Mouse (Mus musculus): Measurements from ENCODE around the gene Syce2. TPM values are rescaled to one million over a fixed set of nuclear protein-coding genes. Genes with fewer than 3 reads are reported as not detected.
A peak's percentile ranks its signal among the peaks of the same experiment; 100 is the strongest.

Syce2 gene
- polyA plus RNA-seq, 1 experiment = 15.0 TPM

DNA sequence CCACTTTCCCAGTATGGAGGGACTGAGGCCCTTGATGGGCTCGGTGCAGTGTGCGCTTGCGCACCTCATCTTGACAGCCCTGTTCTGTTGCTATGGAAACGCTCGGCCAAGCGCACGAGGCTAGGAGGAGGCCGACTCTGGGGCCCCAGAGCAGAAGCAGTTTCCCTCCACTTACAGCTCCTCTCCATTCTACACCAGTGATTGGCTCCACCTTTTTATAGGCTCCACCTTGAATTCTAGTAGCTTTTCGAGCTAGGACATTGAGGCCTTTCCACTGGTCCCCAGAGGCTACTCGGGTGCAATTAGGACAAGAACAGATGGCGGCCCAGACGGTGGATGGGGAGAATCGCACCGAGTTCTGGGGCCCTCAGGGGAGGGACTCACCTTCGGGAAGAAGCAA lies 62.9 kb downstream of the Syce2 start:
- Histone ChIP-seq H3K9me3 (ENCODE audit: control insufficient read depth, low read length) (peaks cover 8% of the 10 kb centered on the region; the same call in 1 of the 2 replicates), H3K27me3 (ENCODE audit: control insufficient read depth) (peaks cover 93% of the 10 kb centered on the region), H3K4me1 (ENCODE audit: control insufficient read depth) (peaks cover 37% of the 10 kb centered on the region), H3K36me3 (ENCODE audit: control insufficient read depth) (no peaks in the 10 kb centered on the region), H3K4me3 (replicated peaks) (no peak overlapping the region)
- TF ChIP-seq TAL1 (IDR thresholded peaks at IDR 0.05; ENCODE audit: low read length) (no peak), GATA1 (IDR thresholded peaks at IDR 0.05; ENCODE audit: low read length) (no peak)

DNA sequence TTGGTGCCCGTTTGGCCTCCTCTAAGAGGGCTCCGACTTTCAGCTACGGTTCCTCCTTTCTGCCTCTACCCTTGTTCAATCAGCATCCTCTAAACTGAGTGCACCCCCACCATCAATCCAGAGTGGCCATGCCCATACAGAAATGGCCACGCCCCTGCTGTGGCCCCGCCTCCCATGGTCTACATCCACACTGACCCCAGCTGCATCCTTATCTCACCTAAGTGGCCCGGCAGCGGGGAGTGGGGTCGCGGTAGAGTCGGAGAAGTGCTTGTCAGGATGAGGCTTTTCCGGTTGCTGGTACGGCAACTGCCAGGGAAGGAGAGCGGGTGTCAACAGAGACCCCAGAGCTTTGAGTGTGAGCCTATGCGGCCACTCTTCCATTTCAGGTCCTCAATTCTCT lies 63.6 kb downstream of the Syce2 start:
- H3K4me3 ChIP-seq (replicated peaks) = no peak overlapping the region
- TF ChIP-seq GATA1 (IDR thresholded peaks at IDR 0.05; ENCODE audit: low read length) (no peak), TAL1 (IDR thresholded peaks at IDR 0.05; ENCODE audit: low read length) (no peak)
- peaks cover 37% of the 10 kb centered on the region for H3K4me1 ChIP-seq (ENCODE audit: control insufficient read depth)
- no peaks in the 10 kb centered on the region for H3K36me3 ChIP-seq (ENCODE audit: control insufficient read depth)
- H3K27me3 ChIP-seq (ENCODE audit: control insufficient read depth) = peaks cover 91% of the 10 kb centered on the region
- peaks cover 8% of the 10 kb centered on the region; the same call in 1 of the 2 replicates for H3K9me3 ChIP-seq (ENCODE audit: control insufficient read depth, low read length)

DNA sequence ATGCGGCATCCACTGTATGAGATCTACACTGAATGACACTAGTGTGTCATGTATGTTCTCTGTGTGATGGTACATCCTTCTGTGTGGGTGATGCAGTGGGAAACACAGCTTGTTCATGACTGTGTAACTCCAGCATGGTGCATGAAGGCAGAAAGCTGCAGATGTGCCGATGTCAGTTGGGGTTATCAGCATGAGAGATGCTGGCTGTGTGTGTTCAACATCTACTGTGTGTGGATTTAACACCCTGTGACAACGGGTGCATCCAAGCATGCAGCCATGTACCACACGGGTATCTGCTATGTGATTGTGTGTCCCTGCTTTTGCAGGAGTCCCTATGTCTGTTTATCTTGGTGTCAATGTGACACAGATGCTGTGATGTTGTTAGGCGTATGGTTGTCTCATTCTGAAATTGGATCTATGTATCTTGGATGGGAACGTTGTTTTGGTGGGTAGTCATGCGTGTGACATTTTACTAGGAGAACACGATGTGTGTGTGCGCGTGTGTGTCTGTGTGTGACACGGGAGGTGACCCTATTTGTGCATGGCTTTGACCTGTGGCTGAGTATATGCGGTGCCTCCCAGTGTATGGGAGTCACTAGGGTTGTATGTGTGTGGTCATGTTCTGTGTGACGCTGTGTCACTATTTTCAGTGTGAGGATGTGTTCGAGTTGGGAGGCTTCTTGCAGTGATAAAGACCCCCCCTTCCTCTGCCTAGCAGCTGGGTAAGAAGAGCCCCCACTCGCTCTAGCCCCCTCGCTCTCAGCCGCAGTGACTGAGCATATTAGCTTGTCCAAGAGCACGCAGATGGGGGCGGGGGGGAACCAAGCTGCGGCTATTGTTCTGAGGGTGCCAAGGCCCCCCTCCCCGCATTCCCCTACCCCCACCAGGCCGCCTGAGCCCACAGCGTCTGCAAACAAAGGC lies 64.4 kb downstream of the Syce2 start:
- Histone ChIP-seq H3K27me3 (ENCODE audit: control insufficient read depth) (peaks cover 90% of the 10 kb centered on the region), H3K36me3 (ENCODE audit: control insufficient read depth) (no peaks in the 10 kb centered on the region), H3K9me3 (ENCODE audit: control insufficient read depth, low read length) (peaks cover 8% of the 10 kb centered on the region; the same call in 1 of the 2 replicates), H3K4me3 (replicated peaks) (peak overlapping the region; percentile 55), H3K4me1 (ENCODE audit: control insufficient read depth) (peaks cover 37% of the 10 kb centered on the region)
- TF ChIP-seq GATA1 (IDR thresholded peaks at IDR 0.05; ENCODE audit: low read length) = no peak
- TF ChIP-seq TAL1 (IDR thresholded peaks at IDR 0.05; ENCODE audit: low read length) = no peak

DNA sequence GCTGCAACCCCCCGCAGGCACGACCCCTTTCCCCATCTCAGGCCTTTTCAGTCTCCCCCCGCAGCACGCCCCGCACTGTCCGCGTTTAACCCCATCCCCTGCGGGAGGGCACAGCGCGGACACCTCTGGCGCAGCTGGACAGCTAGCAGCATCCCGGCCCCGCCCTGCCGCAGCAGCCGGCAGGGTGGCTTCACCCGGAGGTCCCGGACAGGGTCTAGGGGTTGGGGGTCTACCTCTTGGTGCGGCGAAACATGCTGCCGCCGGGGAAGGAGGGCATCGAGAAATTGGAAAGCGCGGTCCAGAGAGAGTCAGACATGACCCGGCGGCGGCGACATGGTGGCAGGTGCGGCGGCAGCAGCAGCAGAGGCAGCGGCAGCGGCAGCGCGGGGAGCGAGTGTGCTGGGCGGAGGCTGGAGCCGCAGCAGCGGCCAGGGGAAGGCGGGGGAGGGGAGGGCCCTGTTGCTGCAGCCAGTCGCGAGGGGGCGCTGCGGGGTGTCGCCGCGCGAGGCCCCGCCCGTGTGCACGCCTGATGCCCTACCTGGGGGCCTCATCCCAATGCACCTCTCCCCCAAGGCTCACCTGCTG lies 65.1 kb downstream of the Syce2 start, which contains the start of gene Mast1:
Gene Mast1, minus strand, starts transcription at position 398 of the 585 bp plus-strand sequence.
- Histone ChIP-seq H3K9me3 (ENCODE audit: control insufficient read depth, low read length) (peaks cover 8% of the 10 kb centered on the region; the same call in 1 of the 2 replicates), H3K4me3 (replicated peaks) (peak within 1 kb of the TSS; percentile 55), H3K36me3 (ENCODE audit: control insufficient read depth) (no peaks in the 10 kb centered on the region), H3K27me3 (ENCODE audit: control insufficient read depth) (peaks cover 88% of the 10 kb centered on the region), H3K4me1 (ENCODE audit: control insufficient read depth) (peaks cover 37% of the 10 kb centered on the region)
- no peak for TF ChIP-seq GATA1 (IDR thresholded peaks at IDR 0.05; ENCODE audit: low read length)
- no peak for TF ChIP-seq TAL1 (IDR thresholded peaks at IDR 0.05; ENCODE audit: low read length)

Other genes with a start within 250 kb of the Syce2 start
- 17.2 and 18.5 TPM in 2 replicates for gene Ier2, start 209.3 kb upstream of the Syce2 start, polyA plus RNA-seq (2012)
- 8.9 and 9.0 TPM in 2 replicates for gene Trmt1, start 185.8 kb upstream of the Syce2 start, polyA plus RNA-seq (2012)
- gene Nacc1, start 184.2 kb upstream of the Syce2 start, polyA plus RNA-seq (2012) = 7.0 and 8.5 TPM in 2 replicates
- 61.4 and 62.8 TPM in 2 replicates for gene Lyl1, start 170.7 kb upstream of the Syce2 start, polyA plus RNA-seq (2012)
- 11.0 and 11.9 TPM in 2 replicates for gene G430095P16Rik, start 149.1 kb upstream of the Syce2 start, polyA plus RNA-seq (2012)
- 1.9 and 2.6 TPM in 2 replicates for gene Nfix, start 71.8 kb upstream of the Syce2 start, polyA plus RNA-seq (2012)
- 1.3 and 1.5 TPM in 2 replicates for gene Dand5, start 49.3 kb upstream of the Syce2 start, polyA plus RNA-seq (2012)
- gene Gadd45gip1, start 40.6 kb upstream of the Syce2 start, polyA plus RNA-seq (2012) = 10.3 and 11.6 TPM in 2 replicates
- gene Rad23a, start 31.4 kb upstream of the Syce2 start, polyA plus RNA-seq (2012) = 740 and 808 TPM in 2 replicates
- gene Calr, start 25.2 kb upstream of the Syce2 start, polyA plus RNA-seq (2012) = 29.4 and 30.9 TPM in 2 replicates
- gene Farsa, start 15.1 kb upstream of the Syce2 start, polyA plus RNA-seq (2012) = 9.0 and 9.3 TPM in 2 replicates
- 15.0 and 18.3 TPM in 2 replicates for gene Gcdh, start 21.8 kb downstream of the Syce2 start, polyA plus RNA-seq (2012)
- gene Klf1, start 29.8 kb downstream of the Syce2 start, polyA plus RNA-seq (2012) = 358 and 362 TPM in 2 replicates
- 4.8 and 7.7 TPM in 2 replicates for gene Dnase2a, start 36.4 kb downstream of the Syce2 start, polyA plus RNA-seq (2012)
- gene Mast1, start 65.2 kb downstream of the Syce2 start, polyA plus RNA-seq (2012) = 0.01 and 0.08 TPM in 2 replicates
- gene Rtbdn, start 74.9 kb downstream of the Syce2 start, polyA plus RNA-seq (2012) = not detected in 2 replicates
- gene Gm49661, start 97.3 kb downstream of the Syce2 start, polyA plus RNA-seq (2012) = not detected in 2 replicates
- gene Prdx2, start 97.5 kb downstream of the Syce2 start, polyA plus RNA-seq (2012) = 111 and 222 TPM in 2 replicates
- 162 and 179 TPM in 2 replicates for gene Rnaseh2a, start 97.7 kb downstream of the Syce2 start, polyA plus RNA-seq (2012)
- 9.6 and 10.3 TPM in 2 replicates for gene Junb, start 106.6 kb downstream of the Syce2 start, polyA plus RNA-seq (2012)
- gene Hook2, start 118.5 kb downstream of the Syce2 start, polyA plus RNA-seq (2012) = 0.46 and 0.58 TPM in 2 replicates
- not detected in 2 replicates for gene Best2, start 142.4 kb downstream of the Syce2 start, polyA plus RNA-seq (2012)
- gene Asna1, start 153.2 kb downstream of the Syce2 start, polyA plus RNA-seq (2012) = 18.6 and 31.0 TPM in 2 replicates
- 77.0 and 92.3 TPM in 2 replicates for gene Trir, start 154.7 kb downstream of the Syce2 start, polyA plus RNA-seq (2012)
- 1.7 and 1.8 TPM in 2 replicates for gene Tnpo2, start 164.8 kb downstream of the Syce2 start, polyA plus RNA-seq (2012)
- gene Fbxw9, start 187.9 kb downstream of the Syce2 start, polyA plus RNA-seq (2012) = 0.54 and 0.63 TPM in 2 replicates
- 0.37 TPM in 1 of 2 replicates, not detected in the other for gene Gm5741, start 195.9 kb downstream of the Syce2 start, polyA plus RNA-seq (2012)
- 2.0 and 2.1 TPM in 2 replicates for gene Dhps, start 199.6 kb downstream of the Syce2 start, polyA plus RNA-seq (2012)
- gene Wdr83os, start 208.6 kb downstream of the Syce2 start, polyA plus RNA-seq (2012) = 0.28 and 1.5 TPM in 2 replicates
- gene Wdr83, start 209.2 kb downstream of the Syce2 start, polyA plus RNA-seq (2012) = 2.7 and 4.7 TPM in 2 replicates
- 0.13 and 0.27 TPM in 2 replicates for gene Man2b1, start 211.2 kb downstream of the Syce2 start, polyA plus RNA-seq (2012)

Measured in erythroblast, embryonic 14.5 days (primary cell).